Mouse (Mus musculus): Measurements from ENCODE around the gene Pafah1b3.

- TF ChIP-seq POLR2A (IDR thresholded peaks at IDR 0.05; ENCODE audit: insufficient read depth, low read length) (no peak), CTCF (IDR thresholded peaks at IDR 0.05; ENCODE audit: low read depth, low read length) (no peak), EP300 (IDR thresholded peaks at IDR 0.05; ENCODE audit: insufficient read depth, low read depth, low read length) (0 out of 2 replicates have a peak, but pooled peaks have one; percentile 10)
These were observed 26.8 kb downstream of the Pafah1b3 start for GRCm38 (mm10) chr7:25270652-25271633.

All from ES-Bruce4 (cell line).